Mouse (Mus musculus) skeletal muscle tissue, adult 2 months (tissue): ENCODE results near the gene Cpeb3.
"Not testable (repeated sequence)": the region's sequence is repeated elsewhere in the genome, so short reads cannot be mapped to it uniquely, and the experiment has no call there.

ENCODE experiments used
- DNase-seq: peaks from one replicate; pipeline ENCODE4 v3.0.0-alpha.2; 2012; ENCODE audit warnings: low read depth, low spot score

Cpeb3 gene

GRCm38 (mm10) chr19:37156770-37157336 is 51.5 kb downstream of the Cpeb3 start:
- DNase-seq, result no peak

DNA sequence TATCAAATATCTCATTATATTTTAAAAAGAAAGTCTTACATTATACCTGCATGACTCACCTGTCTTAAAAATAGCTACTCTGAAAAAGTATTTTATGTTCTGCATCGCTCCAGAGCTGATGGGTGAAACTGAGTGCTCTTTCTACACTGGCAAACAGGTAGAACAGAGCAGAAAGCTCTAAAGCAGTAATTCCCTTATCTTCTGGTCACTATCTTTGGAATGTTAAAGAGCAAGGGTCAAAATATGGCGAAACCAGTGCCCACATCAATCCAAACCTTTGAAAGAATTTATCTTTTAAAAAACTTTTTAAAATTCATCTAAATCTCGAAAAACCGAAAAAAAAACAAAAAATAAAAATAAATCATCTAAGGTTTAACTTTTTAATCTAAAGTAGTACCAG is 52.4 kb downstream of the Cpeb3 start:
- no peak for DNase-seq

GRCm38 (mm10) chr19:37147145-37147544 is 61.3 kb downstream of the Cpeb3 start:
- DNase-seq, result no peak

GRCm38 (mm10) chr19:37145846-37146245 is 62.6 kb downstream of the Cpeb3 start:
- no peak for DNase-seq

- DNase-seq, result no peak
These were observed 63.0 kb downstream of the Cpeb3 start for GRCm38 (mm10) chr19:37145401-37145800.

GRCm38 (mm10) chr19:37141623-37142022 is 66.8 kb downstream of the Cpeb3 start:
- DNase-seq, result no peak

- no peak for DNase-seq
These were observed 71.3 kb downstream of the Cpeb3 start for GRCm38 (mm10) chr19:37137133-37137532.

DNA sequence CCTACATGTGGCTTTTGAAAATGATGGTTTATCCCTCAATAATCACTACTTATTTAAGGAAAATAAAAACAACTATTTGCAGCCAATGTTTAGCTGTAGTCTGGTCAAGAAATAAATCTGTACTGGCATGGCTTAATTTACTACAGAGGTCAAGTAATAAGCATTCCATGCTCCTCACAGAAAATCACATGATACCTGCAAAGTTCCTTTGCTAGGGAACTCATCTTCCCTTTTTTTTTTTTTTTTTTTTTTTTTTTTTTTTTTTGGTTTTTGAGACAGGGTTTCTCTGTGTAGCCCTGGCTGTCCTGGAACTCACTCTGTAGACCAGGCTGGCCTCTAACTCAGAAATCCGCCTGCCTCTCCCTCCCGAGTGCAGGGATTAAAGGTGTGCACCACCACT is 72.9 kb downstream of the Cpeb3 start:
- DNase-seq, result not testable (repeated sequence)

DNA sequence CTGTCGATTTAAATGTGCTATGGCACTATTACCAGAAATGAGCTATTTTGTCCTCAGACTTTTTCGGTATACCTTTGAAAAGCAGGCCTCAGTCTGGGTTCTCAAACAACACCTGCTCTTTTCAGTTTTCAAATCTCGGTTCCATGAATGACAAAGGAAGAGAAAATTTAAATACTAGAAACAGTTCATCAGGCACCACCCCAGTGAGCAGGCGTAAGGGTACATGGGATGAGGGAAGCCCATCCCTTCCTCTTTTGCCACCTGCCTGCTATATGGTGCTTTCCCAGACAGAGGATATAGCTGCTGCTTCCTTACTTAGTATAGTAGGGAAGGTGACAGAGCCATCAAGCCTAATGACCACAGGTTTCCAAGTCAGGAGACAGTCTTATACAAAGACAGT is 74.7 kb downstream of the Cpeb3 start:
- no peak for DNase-seq

DNA sequence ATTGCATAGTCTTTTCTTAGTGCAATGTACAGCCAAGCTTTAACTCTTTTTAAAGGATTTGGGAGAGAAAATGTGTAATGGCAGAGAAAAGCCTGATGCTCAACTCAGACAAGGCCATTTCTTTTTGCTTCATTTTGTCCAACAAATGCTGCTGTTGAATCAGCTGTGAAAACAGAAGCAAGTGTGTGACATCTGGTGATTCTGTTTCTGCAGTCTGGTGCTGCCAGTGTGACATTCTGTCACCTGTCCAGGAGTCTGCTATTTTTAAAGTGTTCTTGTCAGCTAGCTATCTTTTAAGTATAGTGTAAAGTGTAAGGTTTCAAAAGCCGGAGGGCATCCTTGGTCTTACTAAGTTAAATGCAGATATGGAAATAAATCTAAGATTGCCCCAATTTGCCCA is 76.7 kb downstream of the Cpeb3 start:
- peak; percentile 46 for DNase-seq

GRCm38 (mm10) chr19:37128461-37128860 is 79.9 kb downstream of the Cpeb3 start:
- DNase-seq, result no peak

GRCm38 (mm10) chr19:37127018-37127567 is 81.3 kb downstream of the Cpeb3 start:
- no peak for DNase-seq

DNA sequence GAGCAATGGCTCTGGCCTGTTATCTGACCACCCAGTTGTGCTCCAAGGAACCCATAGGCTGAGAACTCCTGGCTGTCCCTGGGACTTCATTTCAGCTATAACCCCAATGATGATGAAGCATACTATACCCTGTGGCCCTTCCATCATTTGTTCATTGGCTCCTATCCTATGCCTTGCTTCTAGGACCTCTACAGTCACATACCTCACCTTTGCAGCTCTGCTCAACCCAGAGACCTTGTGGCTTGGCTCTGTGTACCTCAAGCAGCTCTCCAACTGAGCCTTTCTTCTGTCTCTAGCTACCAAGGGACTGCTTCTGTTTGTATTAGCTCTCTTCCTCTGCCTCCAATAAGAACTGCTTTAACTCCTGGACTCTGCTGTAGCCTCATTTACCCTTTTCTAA is 83.4 kb downstream of the Cpeb3 start:
- DNase-seq, result no peak

DNA sequence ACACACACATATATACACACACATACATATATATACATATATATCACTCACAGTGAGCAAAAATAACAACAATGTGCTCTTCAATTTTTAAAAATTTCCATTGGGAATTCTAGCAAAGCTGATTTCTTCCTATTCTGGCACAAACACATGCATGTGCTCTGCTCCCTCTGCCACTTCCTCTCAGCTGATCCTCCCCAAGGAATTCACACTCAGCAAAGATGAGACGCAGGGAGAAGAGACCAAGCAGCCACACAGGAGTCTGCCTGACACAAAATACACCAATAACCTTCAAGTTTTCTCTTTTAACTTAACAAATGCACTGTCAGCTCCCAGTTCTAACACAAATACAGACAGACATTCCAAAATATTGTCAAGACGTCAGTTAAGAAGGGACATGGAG is 89.1 kb downstream of the Cpeb3 start:
- peak; percentile 41 for DNase-seq

GRCm38 (mm10) chr19:37115824-37116223 is 92.6 kb downstream of the Cpeb3 start:
- no peak for DNase-seq

GRCm38 (mm10) chr19:37115374-37115773 is 93.0 kb downstream of the Cpeb3 start:
- no peak for DNase-seq

- DNase-seq, result no peak
These were observed 96.6 kb downstream of the Cpeb3 start for GRCm38 (mm10) chr19:37111831-37112230.

DNA sequence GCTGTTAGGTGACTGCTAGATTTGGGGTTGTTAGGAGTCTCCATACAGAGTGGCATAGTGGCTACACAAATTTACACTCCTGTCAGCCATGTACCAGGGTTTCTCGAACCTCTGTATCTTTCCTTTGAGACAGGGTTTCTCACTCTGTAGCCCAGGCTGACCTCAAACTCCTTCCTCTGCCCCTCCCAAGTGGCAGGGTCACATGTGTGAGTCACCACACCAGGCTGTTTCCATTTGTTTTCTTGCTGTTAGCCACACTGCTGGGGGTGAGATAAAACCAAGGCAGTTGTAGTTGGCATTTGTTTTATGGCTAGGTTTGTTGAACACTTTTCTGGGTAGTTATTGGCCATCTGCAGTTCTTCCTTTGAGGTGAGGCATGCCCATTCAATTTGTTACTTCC is 97.9 kb downstream of the Cpeb3 start:
- DNase-seq, result no peak

DNA sequence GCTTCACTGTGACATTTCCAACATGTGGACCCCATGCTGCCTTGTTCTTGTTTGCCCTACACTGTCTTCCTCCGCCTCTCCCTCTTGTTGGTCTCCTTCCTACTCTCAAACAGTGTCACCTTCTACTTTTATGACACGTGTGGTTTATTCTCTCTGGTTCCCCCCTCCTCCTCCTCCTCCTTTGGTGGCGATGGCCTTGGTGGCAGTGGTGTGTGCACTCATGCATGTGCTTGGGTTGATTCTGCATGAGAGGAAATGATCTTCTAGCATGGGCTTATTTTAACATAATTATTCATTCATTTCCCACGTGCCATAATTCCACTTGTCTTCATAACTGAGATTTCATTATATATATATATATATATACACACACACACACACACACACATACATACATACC is 98.5 kb downstream of the Cpeb3 start:
- DNase-seq, result no peak

DNA sequence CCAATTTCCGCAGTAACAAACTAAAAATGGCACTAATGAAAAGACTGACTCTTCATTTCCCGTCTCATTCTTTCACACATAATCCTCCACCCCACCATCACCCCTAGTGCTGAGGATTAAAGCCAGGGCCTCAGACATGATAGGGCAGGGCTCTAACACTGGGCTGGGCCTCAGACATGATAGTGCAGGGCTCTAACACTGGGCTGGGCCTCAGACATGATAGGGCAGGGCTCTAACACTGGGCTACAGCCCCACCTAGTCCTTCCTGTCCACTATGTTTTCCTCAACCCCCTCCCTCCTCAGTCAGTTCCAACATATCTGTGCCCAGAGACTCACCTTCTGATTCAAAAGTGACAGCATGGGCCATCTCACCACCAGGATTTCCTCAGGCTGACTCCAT is 107.7 kb downstream of the Cpeb3 start:
- no peak for DNase-seq

DNA sequence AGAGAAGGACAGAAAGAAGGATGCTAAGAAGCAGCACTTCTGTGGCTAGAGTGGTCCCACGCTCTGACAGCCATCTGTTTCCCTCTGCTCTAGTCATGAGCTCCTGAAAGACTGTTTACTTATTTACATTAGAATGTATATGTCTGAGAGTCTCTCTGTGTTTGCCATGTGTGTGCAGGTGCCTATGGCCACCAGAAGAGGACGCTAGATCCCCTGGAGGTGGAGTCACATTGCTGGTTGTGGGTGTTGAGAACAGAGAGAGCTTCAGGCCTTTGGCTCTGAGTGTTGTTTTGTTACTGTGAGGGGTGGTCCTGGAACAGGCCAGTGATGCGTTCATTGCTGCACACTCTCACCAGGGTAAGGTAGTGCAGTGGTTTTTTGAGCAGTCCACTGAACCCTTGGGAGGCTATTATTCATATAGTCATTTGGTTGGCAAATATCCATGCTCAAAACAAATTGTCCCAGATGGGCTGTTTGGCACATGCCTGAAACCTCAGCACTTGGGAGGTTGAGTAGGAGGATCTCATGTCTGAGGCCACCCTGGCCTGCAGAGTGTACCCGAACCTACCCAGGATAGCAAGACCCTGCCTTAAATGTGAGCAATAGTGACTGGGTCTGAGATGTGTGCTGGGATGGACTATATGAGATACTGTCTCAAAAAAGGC is 112.6 kb downstream of the Cpeb3 start:
- DNase-seq, result no peak

DNA sequence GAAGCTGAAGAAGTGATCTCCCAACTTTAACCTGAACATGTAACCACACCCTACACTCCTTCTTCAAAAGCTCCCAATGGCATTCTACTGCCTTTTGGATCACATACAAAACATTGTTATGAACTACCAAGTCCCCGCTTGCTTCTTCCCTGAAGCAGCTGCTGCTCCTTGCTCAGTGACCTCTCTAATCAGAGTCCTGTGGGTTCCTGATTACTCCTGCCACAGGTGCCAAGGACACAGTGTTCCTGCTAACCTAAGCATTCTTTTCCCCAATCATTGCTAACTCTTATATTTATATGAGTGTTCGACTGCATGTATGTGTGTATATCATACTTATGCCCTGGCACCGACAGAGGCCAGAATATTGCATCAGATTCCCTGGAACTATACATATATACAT is 115.2 kb downstream of the Cpeb3 start:
- no peak for DNase-seq
